Mouse (Mus musculus): Measurements from ENCODE around the gene Dlg1.

DNA sequence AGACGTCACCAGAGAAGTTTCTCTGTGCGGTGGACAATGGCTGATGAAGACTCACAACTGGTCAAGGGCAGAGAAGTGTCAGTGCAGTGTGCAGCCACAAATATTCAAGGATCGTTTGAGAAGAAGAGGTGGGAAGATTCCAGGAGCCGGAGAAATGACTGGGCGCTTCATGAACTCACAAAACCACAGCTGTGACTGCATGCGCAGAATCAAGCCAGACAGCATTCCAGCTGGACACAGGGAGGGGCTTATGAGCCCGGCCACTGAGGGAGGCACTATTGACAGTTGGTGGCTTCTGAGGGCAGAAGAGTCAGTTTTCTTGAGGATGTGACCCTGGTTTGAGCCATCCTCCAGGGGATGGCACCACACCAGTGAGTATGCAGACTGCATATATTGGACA lies 24.9 kb upstream of the Dlg1 start:
- TF ChIP-seq CTCF (IDR thresholded peaks at IDR 0.05; ENCODE audit: extremely low read depth, insufficient read depth, low read length) (no peak), POLR2A (IDR thresholded peaks at IDR 0.05; ENCODE audit: extremely low read depth, insufficient read depth, low read length) (no peak)
